Mouse (Mus musculus) heart, embryonic 15.5 days (tissue): ENCODE results near the gene Sgsh. TPM values are rescaled to one million over a fixed set of nuclear protein-coding genes. Genes with fewer than 3 reads are reported as not detected.

Source experiments
- ATAC-seq: fragments of 200-750 bp; cut with Nextera tagmentation; replicated peaks from 2 replicates; pipeline ENCODE4 v1.8.0; 2017; ENCODE audit warnings: low read depth, moderate TSS enrichment; ENCODE audit not compliant: insufficient number of reproducible peaks, insufficient read depth, low FRiP score
- H3K27ac ChIP-seq: fragments of 300-500 bp; sonication (generic); 2 replicates; pipeline ENCODE4 v1.5.1; 2015; ENCODE audit warnings: mild to moderate bottlenecking, inconsistent platforms
- H3K27me3 ChIP-seq: fragments of 300-500 bp; sonication (generic); 2 replicates; pipeline ENCODE4 v1.6.1; 2015; ENCODE audit warnings: inconsistent platforms
- H3K36me3 ChIP-seq: fragments of 300-500 bp; sonication (generic); 2 replicates; pipeline ENCODE4 v1.6.1; 2015; ENCODE audit warnings: mild to moderate bottlenecking, inconsistent platforms
- H3K4me1 ChIP-seq: fragments of 300-500 bp; sonication (generic); replicated peaks from 2 replicates; pipeline ENCODE4 v1.6.1; 2015; ENCODE audit warnings: inconsistent platforms
- H3K4me2 ChIP-seq: fragments of 300-500 bp; sonication (generic); 2 replicates; pipeline ENCODE4 v1.6.1; 2015; ENCODE audit warnings: inconsistent platforms, mild to moderate bottlenecking, moderate library complexity
- H3K4me3 ChIP-seq: fragments of 300-500 bp; sonication (generic); 2 replicates; pipeline ENCODE4 v1.5.1; 2015; ENCODE audit warnings: mild to moderate bottlenecking, inconsistent platforms
- H3K9ac ChIP-seq: fragments of 300-500 bp; sonication (generic); 2 replicates; pipeline ENCODE4 v1.6.1; 2015; ENCODE audit warnings: mild to moderate bottlenecking, inconsistent platforms
- H3K9me3 ChIP-seq: fragments of 300-500 bp; sonication (generic); replicated peaks from 2 replicates; pipeline ENCODE4 v1.6.1; 2016; ENCODE audit warnings: inconsistent platforms
- WGBS: fragments of 180-500 bp; shearing (Covaris S2); methylation state at CpG from one replicate; pipeline ENCODE4 v1.1.7; 2015; ENCODE audit warnings: mixed read lengths; 5-methylcytosine and 5-hydroxymethylcytosine counted together
- polyA plus RNA-seq: library from polyadenylated mRNA; unstranded; fragments of >200 nt; fragmentation: Nextera tagmentation; extraction: Ambion mirVana; gene quantifications from 2 replicates; pipeline ENCODE4 v1.2.1, GENCODE M21; 2015

The Sgsh gene
- polyA plus RNA-seq, 1 experiment from 2014 or later, result 5.4 TPM

GRCm38 (mm10) chr11:119375425-119375824 lies 20.1 kb upstream of the Sgsh start:
- Histone ChIP-seq H3K4me3 (no peak overlapping the region), H3K27ac (no peak overlapping the region), H3K9me3 (no peaks in the 10 kb centered on the region), H3K4me1 (0 out of 2 replicates have a peak, but pooled peaks cover 6% of the 10 kb centered on the region), H3K27me3 (no peaks in the 10 kb centered on the region), H3K36me3 (peaks cover 18% of the 10 kb centered on the region; the same call in 1 of the 2 replicates), H3K4me2 (no peak overlapping the region), H3K9ac (no peak overlapping the region)
- WGBS, result 62% methylated on average over 6 of the region's 6 CpGs
- no peak for ATAC-seq

DNA sequence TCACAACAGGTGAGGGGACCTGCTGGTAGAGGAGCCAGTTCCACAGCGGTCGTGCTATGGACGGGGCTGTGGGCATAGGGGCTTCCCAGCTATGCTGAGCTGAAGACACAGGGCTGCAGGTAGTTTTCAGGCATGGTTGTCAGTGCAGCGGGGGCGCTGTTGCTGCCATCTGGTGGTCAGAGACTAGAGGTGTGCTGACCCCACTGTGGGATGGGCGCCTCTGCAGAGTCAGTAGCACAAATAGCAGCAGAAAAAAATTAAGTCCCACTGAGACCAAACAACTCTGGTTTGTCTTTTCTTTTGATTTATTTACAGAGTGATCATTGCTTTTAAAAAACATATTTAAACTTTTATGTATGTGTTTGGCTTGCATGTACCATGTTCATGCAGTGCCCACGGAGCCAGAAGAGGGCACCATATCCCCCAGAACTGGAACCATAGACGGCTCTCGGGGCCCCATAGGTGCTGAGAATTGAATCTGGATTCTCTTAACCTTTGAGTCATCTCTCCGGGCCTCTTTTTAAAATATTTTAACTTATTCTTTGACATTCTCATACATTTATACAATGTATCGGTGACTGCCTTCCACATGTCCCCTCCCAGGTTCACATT lies 8.3 kb upstream of the Sgsh start:
- no peak overlapping the region for H3K4me2 ChIP-seq
- no peaks in the 10 kb centered on the region for H3K9me3 ChIP-seq
- 32% methylated on average over 11 of the region's 11 CpGs for WGBS
- peaks cover 5% of the 10 kb centered on the region; the same call in 1 of the 2 replicates for H3K4me1 ChIP-seq
- no peaks in the 10 kb centered on the region for H3K27me3 ChIP-seq
- no peak overlapping the region for H3K27ac ChIP-seq
- no peak overlapping the region for H3K9ac ChIP-seq
- no peak overlapping the region for H3K4me3 ChIP-seq
- peaks cover 20% of the 10 kb centered on the region for H3K36me3 ChIP-seq
- ATAC-seq, result peak; percentile 69; the same call in 1 of the 2 replicates

- H3K9me3 ChIP-seq, result no peaks in the 10 kb centered on the region
- no peak overlapping the region for H3K4me3 ChIP-seq
- H3K4me2 ChIP-seq, result no peak overlapping the region
- WGBS, result 36% methylated on average over 11 of the region's 11 CpGs
- H3K36me3 ChIP-seq, result peaks cover 20% of the 10 kb centered on the region
- ATAC-seq, result 0 out of 2 replicates have a peak, but pooled peaks have one; percentile 10
- no peaks in the 10 kb centered on the region for H3K27me3 ChIP-seq
- no peak overlapping the region for H3K9ac ChIP-seq
- H3K27ac ChIP-seq, result no peak overlapping the region
- H3K4me1 ChIP-seq, result peaks cover 5% of the 10 kb centered on the region; the same call in 1 of the 2 replicates
These were observed 7.6 kb upstream of the Sgsh start for GRCm38 (mm10) chr11:119362769-119363533.

DNA sequence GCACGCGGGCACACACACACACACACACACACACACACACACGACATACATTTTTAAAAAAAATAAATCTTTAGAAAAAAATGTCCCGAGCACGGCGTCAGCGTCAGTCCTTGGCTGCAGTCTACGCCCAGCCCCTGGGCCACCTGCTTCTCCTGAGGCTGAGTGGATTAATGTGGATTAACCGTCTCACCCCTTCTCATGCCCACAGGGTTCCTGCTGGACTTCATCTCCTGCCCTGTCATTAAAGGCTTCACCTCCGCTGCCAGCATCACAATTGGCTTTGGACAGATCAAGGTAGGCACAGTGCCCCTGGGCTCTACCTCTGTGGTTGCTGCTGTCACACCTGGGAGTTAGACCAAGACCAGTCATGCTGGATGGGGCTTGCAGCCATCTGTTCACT lies 3.8 kb upstream of the Sgsh start:
- no peak for ATAC-seq

GRCm38 (mm10) chr11:119354798-119355442 lies 416 bp downstream of the Sgsh start:
- Histone ChIP-seq H3K4me1 (peaks cover 14% of the 10 kb centered on the region), H3K36me3 (peaks cover 7% of the 10 kb centered on the region; the same call in 1 of the 2 replicates), H3K27me3 (no peaks in the 10 kb centered on the region), H3K4me3 (peak overlapping the region; percentile 81), H3K27ac (peak overlapping the region; percentile 89), H3K9ac (peak overlapping the region; percentile 77), H3K9me3 (no peaks in the 10 kb centered on the region), H3K4me2 (peak overlapping the region; percentile 94)
- peak; percentile 29 for ATAC-seq
- 1% methylated on average over 23 of the region's 23 CpGs for WGBS

More for the DNA sequence above, 3.8 kb upstream of the Sgsh start:
- Histone ChIP-seq H3K36me3 (peaks cover 10% of the 10 kb centered on the region; the same call in 1 of the 2 replicates), H3K9me3 (no peaks in the 10 kb centered on the region), H3K4me1 (peaks cover 19% of the 10 kb centered on the region), H3K27me3 (no peaks in the 10 kb centered on the region), H3K9ac (no peak overlapping the region), H3K27ac (no peak overlapping the region), H3K4me2 (no peak overlapping the region), H3K4me3 (no peak overlapping the region)
- 90% methylated on average over 10 of the region's 10 CpGs for WGBS

GRCm38 (mm10) chr11:119353946-119354345 lies 1.4 kb downstream of the Sgsh start:
- Histone ChIP-seq H3K36me3 (no peaks in the 10 kb centered on the region), H3K4me2 (no peak overlapping the region), H3K27me3 (no peaks in the 10 kb centered on the region), H3K4me3 (no peak overlapping the region), H3K27ac (no peak overlapping the region), H3K4me1 (peaks cover 14% of the 10 kb centered on the region), H3K9me3 (no peaks in the 10 kb centered on the region), H3K9ac (no peak overlapping the region)
- ATAC-seq, result no peak
- 71% methylated on average over 4 of the region's 4 CpGs for WGBS

GRCm38 (mm10) chr11:119352113-119352512 lies 3.2 kb downstream of the Sgsh start:
- no peaks in the 10 kb centered on the region for H3K27me3 ChIP-seq
- no peak overlapping the region for H3K4me2 ChIP-seq
- no peaks in the 10 kb centered on the region for H3K36me3 ChIP-seq
- no peak for ATAC-seq
- no peak overlapping the region for H3K27ac ChIP-seq
- WGBS, result 72% methylated on average over 7 of the region's 7 CpGs
- no peaks in the 10 kb centered on the region for H3K9me3 ChIP-seq
- H3K4me3 ChIP-seq, result no peak overlapping the region
- peaks cover 14% of the 10 kb centered on the region for H3K4me1 ChIP-seq
- no peak overlapping the region for H3K9ac ChIP-seq

GRCm38 (mm10) chr11:119347125-119347524 lies 8.2 kb downstream of the Sgsh start:
- no peak for ATAC-seq
- no peak overlapping the region for H3K9ac ChIP-seq
- H3K4me3 ChIP-seq, result no peak overlapping the region
- H3K4me2 ChIP-seq, result no peak overlapping the region
- 85% methylated on average over 4 of the region's 4 CpGs for WGBS
- H3K27ac ChIP-seq, result no peak overlapping the region
- H3K9me3 ChIP-seq, result no peaks in the 10 kb centered on the region
- 0 out of 2 replicates have a peak, but pooled peaks cover 3% of the 10 kb centered on the region for H3K36me3 ChIP-seq
- H3K4me1 ChIP-seq, result peaks cover 6% of the 10 kb centered on the region
- H3K27me3 ChIP-seq, result no peaks in the 10 kb centered on the region

- no peak for ATAC-seq
- WGBS, result 62% methylated on average over 6 of the region's 6 CpGs
- 0 out of 2 replicates have a peak, but pooled peaks cover 3% of the 10 kb centered on the region for H3K36me3 ChIP-seq
- no peak overlapping the region for H3K4me3 ChIP-seq
- H3K27me3 ChIP-seq, result no peaks in the 10 kb centered on the region
- H3K4me1 ChIP-seq, result peaks cover 6% of the 10 kb centered on the region
- no peak overlapping the region for H3K4me2 ChIP-seq
- H3K9ac ChIP-seq, result no peak overlapping the region
- no peaks in the 10 kb centered on the region for H3K9me3 ChIP-seq
- no peak overlapping the region for H3K27ac ChIP-seq
These were observed 10.5 kb downstream of the Sgsh start for GRCm38 (mm10) chr11:119344865-119345264.

- 76% methylated on average over 8 of the region's 8 CpGs for WGBS
- Histone ChIP-seq H3K36me3 (0 out of 2 replicates have a peak, but pooled peaks cover 3% of the 10 kb centered on the region), H3K9me3 (no peaks in the 10 kb centered on the region), H3K4me2 (no peak overlapping the region), H3K27me3 (no peaks in the 10 kb centered on the region), H3K27ac (no peak overlapping the region), H3K4me1 (peaks cover 6% of the 10 kb centered on the region), H3K4me3 (no peak overlapping the region), H3K9ac (no peak overlapping the region)
- ATAC-seq, result no peak
These were observed 11.2 kb downstream of the Sgsh start for GRCm38 (mm10) chr11:119344178-119344577.

DNA sequence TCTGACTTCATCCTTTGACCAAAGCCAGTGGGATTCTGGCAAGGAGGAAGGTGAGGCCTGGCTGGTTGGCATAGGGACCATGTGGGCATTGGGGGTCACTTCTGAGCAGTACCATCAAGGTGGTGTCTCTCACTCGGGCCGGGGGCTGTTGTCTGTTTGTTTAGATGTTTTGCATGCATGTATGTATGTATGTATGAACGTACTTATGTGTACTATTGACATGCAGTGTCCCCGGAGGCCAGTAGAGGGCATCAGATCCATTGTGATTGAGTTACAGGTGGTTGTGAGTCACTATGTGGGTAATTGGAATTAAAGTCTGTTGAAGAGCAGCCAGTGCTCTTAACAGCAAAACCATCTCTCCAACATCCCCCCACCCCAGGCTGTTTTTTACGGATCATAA lies 15.7 kb downstream of the Sgsh start:
- no peak overlapping the region for H3K4me3 ChIP-seq
- H3K4me2 ChIP-seq, result no peak overlapping the region
- H3K9ac ChIP-seq, result no peak overlapping the region
- no peak for ATAC-seq
- no peak overlapping the region for H3K27ac ChIP-seq
- peaks cover 15% of the 10 kb centered on the region for H3K4me1 ChIP-seq
- H3K9me3 ChIP-seq, result no peaks in the 10 kb centered on the region
- H3K36me3 ChIP-seq, result no peaks in the 10 kb centered on the region
- WGBS, result 2% methylated on average over 5 of the region's 5 CpGs
- no peaks in the 10 kb centered on the region for H3K27me3 ChIP-seq
